Mouse (Mus musculus): ENCODE measurements around the gene Rag1.

Gene Rag1

DNA sequence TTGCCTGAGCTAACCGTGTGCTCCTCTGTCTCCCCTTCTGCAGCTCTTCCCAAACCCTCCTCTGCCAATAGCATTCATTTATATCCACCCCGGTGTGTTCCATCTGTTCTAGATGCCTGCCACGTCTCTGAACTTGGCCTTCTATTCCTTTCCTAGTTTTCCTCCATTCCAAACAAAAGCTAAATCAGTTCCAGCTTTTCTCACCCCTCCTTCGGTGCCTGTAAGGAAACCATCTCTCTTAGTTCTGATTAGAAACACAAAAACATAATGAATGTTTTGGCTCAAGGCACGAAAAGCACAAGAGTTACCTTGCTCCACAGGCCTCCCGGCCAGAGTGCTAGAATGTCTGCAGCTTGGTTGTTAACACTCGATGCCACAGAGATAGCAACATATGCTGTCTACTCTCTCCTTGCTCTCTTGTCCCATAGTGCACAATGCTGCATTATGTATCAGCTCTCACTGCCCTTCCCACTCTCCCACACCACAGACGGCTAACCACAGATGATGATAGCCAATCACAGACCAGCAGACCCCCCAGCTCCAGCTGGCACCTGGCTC is at the start of gene Rag1, which contains the start of gene B230118H07Rik:
Gene Rag1, minus strand, starts transcription at position 388 of the 558 bp plus-strand sequence.
Gene B230118H07Rik, minus strand, starts transcription at position 419 of the 558 bp plus-strand sequence.
- no peak for DNase-seq

DNA sequence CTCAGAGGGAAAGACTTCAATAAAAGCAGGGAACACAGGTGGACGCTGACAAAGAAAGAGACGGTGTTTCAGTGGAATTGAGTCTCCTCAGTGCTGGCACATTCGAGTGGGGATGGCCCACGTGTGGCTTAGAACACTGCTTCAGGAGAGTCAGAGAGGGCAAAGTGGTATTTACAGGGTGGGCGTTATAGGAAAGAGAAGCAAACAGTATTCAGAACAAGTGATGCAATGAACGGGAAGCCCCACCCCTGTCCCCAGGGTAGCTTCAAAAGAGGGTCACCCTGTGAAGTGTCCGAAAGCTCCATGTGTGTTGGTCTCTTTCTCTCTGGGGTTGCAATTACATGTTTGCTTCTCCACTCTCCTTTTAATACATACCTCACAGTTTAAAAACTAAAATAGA is 46.3 kb upstream of the Rag1 start:
- no peak for DNase-seq

DNA sequence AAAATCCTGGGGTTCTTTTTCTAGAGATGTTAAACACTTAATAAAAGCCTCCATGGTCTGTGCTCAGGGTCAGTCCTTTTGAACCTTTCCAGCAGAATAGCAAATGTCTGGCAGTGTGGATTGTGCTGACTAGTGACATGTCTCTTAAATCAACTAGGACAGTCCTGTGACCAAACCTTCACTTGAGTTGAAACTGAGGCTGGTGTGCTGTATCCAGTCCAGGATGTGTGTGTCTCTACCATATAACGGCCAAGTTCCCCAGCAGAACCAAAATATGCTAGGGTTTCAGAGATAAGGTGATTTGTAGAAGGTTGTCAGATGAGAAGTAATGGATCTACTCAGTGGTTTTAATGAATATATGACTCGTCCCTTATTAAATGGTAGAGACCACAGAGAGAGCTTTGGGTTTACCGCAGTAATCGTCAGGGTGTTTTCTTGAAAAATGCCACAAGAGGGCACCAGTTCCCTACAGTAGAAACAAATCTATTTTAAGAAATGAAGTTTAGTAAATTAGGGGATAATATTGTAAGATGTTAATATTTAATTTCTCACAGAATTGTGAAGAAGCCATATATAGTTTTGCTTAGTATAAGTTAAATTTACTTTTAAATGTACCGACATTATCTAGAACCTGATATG is 44.4 kb upstream of the Rag1 start:
- DNase-seq = peak; percentile 20

DNA sequence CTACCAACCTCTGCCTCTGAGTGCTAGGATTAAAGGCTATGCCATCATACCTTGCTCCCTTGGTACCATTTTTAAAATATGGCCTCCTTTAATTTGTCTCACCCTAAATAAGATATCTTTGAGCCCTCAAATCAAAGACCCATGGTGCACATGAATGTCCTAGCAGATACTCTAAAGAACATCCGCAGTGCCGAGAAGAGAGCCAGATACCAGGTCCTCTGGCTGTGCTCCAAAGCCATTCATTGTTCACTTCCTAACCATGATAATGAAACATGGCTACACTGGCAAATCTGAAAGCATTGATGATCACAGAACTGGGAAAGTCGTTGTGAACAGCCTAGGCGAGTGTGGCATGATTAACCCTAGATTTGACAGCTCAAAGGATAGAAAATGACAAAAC is 43.7 kb upstream of the Rag1 start:
- no peak for DNase-seq

DNA sequence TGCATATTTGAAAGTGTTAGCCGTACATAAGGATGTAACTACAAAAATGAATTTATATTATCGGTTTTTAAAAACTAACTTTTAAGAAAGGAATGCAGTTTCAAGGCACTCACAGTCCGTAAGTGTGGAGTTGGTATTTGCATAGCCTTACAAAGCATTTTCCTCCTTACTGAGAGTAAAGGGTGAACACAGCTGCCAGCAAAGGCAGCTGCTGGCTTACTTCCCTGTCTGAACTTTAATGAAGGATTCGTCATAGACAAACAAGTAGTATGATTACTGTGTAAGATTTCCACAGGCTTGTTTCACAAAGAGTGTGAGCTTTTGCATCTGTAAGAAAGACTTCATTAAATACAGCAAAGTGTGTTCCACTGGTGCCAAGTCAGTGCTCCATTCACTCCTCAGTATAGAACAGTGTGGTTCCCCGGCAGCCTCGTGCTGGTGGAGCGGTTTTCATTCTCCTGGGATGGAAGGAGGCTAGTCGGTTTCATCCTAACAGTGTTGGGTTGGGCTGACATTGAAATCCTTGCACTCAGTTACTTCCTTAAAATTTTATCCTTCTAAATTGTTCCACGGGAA is 41.0 kb upstream of the Rag1 start:
- no peak for DNase-seq

DNA sequence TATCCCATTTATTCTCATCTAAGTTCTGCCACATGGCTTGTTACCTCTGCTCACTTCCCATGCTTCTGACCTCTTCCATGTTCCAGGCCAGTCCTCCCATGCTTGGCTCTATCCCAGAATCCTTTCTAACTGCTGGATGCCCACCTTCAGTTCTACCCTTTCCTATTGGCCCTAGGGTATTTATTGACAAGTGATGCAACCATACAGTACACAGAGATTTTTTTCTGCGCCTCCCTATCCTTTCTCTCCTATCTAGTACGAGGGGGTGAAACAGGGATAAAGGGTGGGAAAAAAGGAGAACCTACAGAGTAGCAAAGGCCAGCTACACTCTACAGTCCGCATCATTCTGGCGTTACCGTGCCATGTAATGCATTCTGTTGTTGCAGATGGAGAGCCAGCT is 38.7 kb upstream of the Rag1 start:
- no peak for DNase-seq

DNA sequence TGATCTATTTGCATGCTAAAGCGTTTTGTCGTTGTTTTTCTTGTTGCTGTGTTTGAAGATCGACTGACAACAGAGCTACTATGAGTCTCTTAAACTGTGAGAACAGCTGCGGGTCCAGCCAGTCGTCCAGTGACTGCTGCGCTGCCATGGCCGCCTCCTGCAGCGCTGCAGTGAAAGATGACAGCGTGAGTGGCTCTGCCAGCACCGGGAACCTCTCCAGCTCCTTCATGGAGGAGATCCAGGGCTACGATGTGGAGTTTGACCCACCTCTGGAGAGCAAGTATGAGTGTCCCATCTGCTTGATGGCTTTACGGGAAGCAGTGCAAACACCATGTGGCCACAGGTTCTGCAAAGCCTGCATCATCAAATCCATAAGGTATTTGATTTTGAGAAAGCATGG is 35.1 kb upstream of the Rag1 start:
- no peak for DNase-seq

DNA sequence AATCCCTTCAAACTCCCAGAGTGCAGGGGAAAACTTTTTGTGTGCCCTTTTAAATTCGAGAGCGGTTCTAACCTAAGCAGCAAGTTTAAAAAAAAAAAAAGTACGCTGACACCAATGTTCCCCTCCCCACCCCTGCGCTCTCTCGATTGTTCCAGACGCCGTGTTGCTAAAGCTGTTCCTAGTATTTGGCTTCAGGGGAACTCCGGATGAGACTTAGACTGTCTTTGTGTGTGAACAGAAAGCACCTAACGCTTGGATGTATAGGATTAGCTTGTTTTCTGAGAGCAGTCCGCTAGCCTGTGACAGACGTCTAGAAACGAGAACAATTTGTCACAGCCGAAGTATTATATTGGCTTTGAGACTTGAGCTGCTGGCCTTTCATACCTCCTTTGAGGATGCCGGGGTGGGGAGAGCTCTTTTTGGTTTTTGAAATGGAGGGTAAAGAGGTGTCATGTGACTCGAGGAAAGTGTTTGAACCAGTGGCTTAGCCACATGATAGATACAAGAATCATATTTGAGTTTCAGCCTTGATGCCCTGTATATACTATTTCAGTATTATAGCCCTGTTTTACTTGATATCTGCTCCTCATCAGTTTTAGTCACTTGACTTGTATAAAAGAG is 30.0 kb upstream of the Rag1 start:
- DNase-seq = no peak

DNA sequence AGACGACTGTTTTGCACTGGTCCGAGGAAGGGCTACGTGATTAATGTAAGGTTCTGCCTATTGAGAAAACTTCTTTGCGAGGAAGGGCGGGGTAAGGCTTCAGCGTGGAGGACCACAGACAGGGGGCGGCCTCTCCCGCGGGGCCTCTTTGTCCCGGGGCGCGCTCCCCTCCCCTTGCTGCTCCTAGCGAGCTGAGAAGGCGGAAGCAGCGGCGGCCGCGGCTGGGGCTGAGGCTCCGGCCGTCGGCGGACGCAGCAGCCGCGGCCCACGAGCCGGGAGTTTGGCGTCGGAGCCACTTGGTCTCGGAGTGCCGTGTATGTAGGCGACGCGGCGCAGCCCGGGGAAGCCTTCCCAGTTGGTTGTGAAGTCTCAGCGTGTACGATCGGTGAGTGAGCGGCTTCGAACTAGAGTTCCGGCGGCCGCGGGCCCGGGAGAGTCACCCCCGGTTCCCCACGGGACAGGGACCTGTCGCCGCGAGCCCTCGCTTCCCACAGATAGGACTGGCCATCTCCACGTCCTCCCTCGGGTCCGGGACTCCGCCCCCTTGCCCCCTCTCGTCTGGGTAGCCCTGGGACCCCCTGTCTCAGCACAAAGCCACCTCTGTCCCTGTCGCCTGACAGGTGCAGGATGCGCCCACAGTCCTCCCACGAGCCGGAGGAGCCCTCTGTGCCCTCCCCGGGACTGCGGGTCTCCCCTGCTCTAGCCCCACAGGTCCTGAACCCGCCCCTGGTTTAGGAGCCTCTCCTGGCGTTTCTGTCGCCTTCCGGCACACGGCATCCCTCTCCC is 29.1 kb upstream of the Rag1 start, which contains the start of gene Traf6:
Gene Traf6, plus strand, starts transcription at position 194 of the 786 bp plus-strand sequence.
- peak; percentile 88 for DNase-seq

DNA sequence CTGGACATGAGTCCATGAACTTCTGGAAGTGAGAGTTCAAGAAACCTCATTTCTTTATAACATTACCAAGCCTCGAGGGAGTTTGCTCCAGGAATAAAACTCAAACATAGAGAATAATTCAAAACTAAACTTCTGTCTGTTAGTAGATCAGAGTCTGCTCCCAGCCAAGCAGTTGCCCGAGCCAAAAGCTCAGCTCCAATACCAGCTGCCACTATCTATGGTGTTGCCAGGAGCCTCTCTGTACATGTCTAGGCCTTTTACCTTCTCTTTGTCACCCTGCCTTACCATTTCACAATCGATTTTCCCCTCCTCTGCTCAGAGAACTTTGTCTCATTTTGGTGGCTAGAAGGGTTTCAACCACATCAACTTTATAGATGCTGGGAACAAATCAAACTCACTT is 24.2 kb upstream of the Rag1 start:
- DNase-seq = no peak

DNA sequence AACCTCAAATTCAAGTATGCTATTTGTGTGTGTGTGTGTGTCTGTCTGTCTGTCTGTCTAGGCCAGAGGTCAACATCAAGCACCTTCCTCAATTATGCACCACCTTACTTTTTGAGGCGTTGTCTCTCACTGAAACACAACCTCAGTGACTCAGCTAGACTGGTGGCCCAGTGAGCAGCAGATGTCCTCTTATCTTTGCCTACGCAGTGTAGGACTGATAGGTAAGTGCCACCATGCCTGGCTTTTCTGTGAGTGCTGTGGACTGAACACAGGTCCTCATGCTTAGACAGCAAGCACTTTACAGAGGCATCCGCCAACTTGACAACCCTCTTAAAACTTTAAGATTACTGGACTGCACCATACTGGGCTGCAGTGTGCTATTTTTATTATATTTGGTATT is 19.4 kb upstream of the Rag1 start:
- no peak for DNase-seq

DNA sequence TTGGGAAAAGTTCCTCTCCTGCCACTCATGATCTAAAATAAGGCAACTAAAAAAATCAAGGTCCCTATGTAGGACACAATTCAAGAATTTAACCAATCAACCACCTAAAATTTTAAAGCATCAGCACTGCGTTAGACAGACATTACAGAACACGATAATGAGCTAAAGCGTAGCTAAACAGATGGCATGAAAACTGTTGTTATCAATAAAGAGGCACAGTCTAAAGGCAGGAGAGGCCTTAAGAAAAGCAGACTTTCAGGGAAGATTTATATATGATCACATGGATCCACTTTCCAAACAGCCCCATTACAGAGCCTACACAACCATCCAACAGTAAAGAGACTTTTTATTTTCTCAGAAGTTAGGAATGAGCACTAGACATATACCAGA is 16.4 kb upstream of the Rag1 start:
- DNase-seq = no peak

DNA sequence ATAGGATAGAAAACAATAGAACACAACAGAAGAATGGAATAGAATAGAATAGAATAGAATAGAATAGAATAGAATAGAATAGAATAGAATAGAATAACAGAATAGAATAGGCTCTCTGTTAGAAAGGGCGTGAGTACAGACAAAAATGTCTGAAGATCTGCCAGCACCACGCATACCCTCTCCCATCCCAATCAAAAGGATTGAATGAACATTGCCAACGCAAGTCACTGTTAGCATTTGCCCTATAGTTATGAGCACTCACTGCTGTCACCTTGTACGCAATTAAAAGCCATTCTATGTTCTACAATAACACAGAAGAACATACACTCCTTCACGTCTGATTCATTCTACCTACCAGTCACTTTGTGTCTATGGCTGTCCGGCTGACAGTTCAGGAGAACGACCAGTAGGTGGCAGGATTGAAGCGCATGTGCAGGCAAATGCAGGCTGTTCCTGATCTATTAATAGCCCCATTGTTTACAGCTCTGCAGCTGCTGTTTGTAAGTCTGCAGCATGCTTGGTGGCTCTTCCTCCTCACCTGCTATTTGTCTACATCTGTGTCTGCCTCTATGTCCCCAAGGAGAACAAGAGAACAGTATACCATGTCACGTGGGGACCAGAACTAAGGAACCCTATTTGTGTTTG is 15.9 kb upstream of the Rag1 start:
- peak; percentile 68 for DNase-seq

DNA sequence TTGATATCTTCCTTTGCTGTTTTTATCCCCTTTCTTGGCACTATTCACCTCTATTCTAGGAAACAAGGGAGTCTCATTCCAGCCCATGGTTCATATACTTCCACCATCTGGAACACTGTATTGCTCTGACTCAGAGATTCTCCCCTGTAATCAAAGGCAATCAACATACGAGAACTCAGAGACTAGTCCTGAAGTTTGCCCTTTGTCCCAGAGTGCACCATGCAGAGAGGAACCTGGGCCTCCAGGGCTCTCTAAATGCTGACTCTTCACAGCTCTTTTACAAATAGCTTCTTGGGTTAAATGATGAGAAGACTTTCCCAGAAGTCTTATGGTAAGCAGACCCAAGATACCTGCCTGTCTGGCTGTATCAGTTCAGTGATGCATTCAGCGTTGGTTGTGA is 11.2 kb upstream of the Rag1 start:
- DNase-seq = no peak

DNA sequence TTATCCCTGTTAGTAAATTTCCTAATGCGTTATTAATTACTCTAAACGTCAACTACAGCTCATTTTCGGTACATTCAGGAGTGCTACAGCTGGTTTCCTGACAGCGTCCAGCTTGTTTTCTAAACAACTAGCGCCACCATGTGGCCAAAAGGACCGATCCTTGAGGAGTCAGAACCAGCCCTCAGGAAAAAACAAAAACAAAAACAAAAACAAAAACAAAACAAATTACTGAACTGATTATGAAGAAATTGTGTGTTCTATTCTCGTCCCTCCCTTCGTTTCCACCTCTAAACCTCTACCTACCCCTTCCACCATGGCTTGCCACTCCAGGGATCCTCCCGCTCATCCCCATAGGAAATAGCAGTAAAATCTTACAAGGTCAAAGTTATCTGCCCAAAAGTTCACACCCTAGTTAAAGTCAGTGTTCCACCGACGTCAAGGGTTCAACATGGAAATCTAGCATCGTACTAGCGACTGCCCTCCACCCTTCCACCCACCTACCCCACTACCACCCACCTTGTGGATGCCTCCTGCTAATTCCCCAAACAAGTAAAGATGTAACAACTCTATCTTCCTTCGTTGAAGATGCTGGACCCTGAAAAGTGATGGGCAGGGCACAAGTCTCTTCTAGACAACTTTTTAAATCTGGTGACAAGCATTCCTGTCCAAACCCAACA is 3.8 kb upstream of the Rag1 start:
- DNase-seq = peak; percentile 89

DNA sequence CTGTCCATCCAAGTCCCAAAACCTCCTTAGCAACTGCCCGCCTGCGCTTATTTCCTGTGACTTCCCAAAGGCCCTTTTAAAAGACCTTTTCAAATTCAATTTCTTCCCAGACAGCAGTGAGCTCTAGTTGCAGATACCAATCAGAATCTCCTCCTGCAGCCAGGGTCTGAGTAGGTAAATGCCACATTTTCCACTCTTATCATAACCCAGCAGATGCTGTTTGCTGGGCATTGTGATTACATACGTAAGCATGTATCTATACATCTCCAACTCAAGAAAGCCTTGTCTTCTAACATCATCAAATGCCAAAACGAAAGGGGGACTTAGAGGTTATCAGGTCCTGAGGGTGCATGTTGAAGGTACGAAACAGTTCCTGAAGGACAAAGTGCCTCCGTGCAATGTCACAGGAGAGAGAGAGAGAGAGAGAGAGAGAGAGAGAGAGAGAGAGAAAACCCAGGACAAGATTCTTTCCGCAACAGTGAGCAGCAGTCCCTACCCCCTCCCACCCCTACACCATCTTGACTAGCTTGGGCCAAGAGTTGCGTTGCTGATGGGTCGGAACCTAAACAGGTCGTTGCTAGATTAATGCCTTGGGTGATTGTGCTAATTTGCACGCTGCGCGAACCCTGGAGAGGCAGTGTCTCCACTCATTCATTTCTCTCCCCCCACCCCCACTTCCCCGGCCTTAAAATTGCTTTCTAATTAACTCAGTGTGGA is 3.1 kb upstream of the Rag1 start:
- no peak for DNase-seq

DNA sequence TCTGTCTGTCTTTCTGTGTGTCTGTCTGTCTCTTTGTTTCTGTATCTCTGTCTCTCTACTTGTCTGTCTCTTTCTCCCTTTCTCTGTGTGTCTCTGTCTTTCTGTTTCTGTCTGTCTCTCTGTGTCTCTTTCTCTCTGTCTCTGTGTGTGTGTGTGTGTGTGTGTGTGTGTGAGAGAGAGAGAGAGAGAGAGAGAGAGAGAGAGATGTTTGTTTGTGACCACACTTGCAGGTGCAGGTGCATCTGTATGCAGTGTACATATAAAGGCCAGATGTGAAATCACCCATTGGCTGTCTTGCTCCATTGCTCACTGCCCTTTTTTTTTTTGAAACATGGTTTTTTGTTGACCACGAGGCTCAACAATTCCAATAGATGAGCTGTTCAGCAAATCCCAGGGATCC is 1.1 kb upstream of the Rag1 start:
- no peak for DNase-seq

DNA sequence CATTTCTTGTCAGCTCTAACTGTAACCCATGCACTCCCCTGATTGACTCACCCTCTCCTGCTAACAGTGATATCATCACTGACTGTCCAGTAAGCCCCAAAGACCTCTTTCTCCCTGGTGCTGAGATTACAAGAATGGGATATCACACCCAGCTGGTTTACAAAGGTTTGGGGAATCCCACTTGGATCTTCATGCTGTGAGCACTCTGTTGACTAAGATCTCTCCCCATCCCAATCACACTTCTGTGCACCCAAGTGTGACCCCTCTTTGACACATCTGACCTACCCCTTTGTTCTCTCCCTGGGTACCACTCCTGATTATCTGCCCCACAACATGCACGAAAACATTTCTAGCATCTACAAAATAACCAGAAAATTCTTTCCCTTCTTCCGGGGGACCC is 940 bp downstream of the Rag1 start:
- no peak for DNase-seq

DNA sequence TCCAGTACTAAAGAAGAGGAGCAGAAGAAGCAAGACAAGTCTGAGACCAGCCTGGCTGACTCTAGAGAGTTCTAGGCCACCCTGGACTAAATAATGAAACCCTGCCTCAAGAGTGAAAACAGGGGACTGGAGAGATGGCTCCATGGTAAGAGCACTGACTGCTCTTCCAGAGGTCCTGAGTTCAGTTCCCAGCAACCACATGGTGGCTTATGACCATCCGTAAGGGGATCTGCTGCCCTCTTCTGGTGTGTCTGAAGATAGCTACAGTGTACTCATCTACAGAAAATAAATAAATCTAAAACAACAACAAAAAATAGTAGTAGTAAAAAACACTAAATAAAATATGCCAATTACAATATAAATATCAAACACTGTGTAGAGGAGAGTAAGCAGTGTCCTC is 3.5 kb downstream of the Rag1 start:
- DNase-seq = no peak

DNA sequence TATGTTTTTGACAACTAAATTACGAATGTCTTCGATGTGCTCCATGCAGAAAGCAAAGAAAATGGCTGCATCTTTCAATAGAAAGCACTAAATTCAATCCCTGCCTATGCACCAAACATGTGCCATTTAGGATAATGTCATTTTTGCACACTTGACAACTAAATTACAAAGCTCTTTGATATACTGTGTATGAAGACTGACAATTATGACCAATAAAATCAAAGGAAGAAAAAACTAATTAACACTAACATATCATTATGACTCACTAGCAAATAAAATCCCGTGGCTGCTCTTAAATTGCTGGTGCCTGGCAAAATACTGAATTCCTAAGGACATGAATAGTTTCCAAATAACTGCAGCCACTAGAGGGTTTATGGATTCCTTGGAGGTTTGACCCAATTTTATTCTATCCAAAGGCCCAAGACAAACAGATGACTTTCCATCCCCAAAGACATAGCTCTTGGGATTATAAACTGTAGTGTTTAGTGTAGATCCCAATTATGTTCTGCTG is 9.4 kb downstream of the Rag1 start:
- DNase-seq = no peak

All from right cerebral cortex, postnatal 14 days (tissue).